Mouse (Mus musculus) bone marrow macrophage, adult 2 months (primary cell): ENCODE measurements around the gene Ccdc78.

Source experiments
- CTCF ChIP-seq: IDR thresholded peaks from 2 replicates; pipeline ENCODE4 v1.5.1; 2012; ENCODE audit warnings: low read depth, mild to moderate bottlenecking, low read length, moderate library complexity
- POLR2A ChIP-seq: IDR thresholded peaks from 2 replicates; pipeline ENCODE4 v1.6.1; 2012; ENCODE audit warnings: mild to moderate bottlenecking, low read depth, low read length, borderline replicate concordance

- TF ChIP-seq CTCF (no peak), POLR2A (no peak)
Observed at GRCm38 (mm10) chr17:25754241-25754640, 32.1 kb upstream of the Ccdc78 start, which contains the start of gene Msln.
